Mouse (Mus musculus) lung, postnatal 36 days (tissue): ENCODE data around the gene Zfp324.
"Not testable (repeated sequence)": the region's sequence is repeated elsewhere in the genome, so short reads cannot be mapped to it uniquely, and the experiment has no call there.

ENCODE experiments used
- DNase-seq: peaks from one replicate; pipeline ENCODE4 v3.0.0; 2022; ENCODE audit warnings: mixed read lengths

Zfp324 gene

DNA sequence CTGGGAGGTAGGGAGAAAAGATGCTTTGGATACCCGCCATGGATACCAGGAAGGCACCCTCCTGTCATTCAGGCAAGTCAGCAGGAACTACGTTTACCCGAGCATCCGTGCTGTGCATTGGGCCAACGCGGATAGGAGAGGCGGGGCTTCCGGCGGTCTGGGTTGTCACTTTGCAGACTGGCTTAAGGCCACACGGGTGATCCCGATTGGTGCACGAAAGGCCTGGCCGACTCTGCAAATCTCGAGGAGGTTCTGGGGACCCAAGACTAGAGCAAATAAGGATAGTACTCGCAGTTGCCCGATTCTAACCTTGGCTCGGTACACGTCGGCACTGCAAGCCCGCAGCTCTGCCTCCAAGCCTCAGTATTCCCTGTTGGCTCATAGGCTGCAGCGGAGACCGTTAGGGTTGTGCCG, at the start of gene Zfp324:
Gene Zfp324, plus strand, starts transcription at position 161 of the 414 bp plus-strand sequence.
- peak; percentile 97 for DNase-seq

DNA sequence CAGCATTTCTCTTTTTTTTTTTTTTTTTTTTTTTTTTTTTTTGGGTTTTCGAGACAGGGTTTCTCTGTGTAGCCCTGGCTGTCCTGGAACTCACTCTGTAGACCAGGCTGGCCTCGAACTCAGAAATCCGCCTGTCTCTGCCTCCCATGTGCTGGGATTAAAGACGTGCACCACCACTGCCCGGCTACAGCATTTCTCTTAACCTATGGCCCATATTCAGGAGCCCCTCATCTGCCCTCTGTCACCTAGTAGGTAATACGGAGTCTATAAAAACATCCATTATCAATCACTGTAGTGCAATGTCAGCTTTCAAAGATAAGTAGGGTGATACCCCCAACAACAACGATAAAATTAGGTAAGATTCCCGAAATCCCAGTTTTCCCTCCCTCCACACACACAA, 45.1 kb upstream of the Zfp324 start:
- DNase-seq = not testable (repeated sequence)

DNA sequence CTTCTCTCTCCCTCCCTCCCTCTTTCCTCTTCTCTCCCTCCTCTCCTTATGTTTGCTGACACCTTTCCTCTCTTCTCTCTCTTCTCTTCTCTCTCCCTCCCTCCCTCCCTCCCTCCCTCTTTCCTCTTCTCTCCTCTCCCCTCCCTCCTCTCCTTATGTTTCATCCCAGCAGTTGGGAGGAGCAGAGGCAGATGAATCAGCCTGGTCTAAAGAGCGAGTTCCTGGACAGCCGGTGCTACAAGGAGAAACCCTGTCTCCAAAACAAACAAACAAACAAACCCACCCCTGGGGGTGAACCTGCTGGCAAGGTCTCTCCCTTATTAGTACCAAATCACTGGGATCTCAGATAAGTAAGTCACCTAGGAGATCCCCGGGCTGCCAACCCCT, 44.3 kb upstream of the Zfp324 start:
- DNase-seq = no peak

DNA sequence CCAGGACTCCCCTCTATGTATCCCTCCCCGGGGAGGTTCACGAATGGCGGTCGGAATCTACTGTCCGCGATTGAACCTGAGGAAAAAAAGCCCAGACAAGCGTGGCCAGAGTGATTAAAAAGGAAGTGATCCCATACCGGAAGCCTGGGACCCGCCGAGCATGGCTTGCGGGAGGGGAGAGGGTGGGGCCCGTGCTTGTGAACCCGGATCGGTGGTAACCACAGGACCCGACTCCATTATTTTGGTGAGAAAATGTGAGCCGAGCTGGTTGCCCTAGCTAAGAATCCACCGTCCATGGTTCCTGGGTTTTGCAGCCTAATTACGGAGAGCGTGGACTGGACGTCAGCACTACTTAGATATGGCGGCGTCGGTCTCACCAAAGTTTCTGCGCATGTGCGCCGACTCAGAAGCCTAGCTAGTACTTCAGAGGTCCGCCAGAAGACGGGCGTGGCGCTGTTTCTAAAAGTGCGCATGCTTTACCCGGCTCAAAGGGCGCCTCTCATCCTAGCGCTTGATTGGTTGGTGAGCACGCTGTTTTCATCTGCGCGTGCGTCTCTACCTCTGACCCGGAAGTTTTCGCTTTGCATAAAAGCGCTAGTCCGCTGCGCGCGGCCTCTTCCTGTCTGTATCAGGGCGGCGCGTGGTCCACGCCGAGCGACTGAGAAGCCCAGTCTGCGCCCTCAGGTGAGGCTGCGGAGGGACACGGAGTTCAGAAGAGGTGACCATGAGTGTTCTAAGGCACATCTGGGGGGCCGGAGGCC, 43.8 kb upstream of the Zfp324 start, which contains the start of gene Rps5:
Gene Rps5, plus strand, starts transcription at position 586 of the 761 bp plus-strand sequence.
- peak; percentile 100 for DNase-seq

DNA sequence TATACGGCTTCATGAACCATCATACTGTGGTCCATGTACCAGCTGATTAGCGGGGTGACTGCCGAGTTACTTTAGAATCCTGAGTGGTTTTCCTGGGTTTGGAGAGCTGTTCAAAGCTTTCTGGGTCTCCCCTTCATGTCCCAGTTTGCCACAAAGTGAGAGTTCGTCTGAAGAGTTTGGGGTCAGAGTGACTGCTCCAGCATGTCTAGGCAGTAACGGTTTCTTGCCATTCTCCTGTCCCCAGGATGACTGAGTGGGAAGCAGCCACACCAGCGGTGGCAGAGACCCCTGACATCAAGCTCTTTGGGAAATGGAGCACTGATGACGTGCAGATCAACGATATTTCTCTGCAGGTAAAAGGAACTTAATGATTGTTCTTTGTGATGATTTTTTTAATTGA, 42.9 kb upstream of the Zfp324 start:
- no peak for DNase-seq

DNA sequence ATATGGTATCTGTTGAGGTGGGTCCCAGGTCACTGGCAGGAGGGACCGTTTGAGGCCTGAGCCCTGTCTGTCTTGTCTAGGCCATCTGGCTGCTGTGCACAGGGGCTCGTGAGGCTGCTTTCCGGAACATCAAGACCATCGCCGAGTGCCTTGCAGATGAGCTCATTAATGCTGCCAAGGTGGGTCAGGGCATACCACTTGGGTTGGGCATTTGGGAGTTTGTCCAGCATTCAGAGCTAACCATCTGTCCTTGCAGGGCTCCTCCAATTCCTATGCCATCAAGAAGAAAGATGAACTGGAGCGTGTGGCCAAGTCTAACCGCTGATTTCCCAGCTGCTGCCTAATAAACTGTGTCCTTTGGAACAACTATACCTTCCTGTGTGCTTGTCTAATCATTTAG, 39.3 kb upstream of the Zfp324 start:
- no peak for DNase-seq

DNA sequence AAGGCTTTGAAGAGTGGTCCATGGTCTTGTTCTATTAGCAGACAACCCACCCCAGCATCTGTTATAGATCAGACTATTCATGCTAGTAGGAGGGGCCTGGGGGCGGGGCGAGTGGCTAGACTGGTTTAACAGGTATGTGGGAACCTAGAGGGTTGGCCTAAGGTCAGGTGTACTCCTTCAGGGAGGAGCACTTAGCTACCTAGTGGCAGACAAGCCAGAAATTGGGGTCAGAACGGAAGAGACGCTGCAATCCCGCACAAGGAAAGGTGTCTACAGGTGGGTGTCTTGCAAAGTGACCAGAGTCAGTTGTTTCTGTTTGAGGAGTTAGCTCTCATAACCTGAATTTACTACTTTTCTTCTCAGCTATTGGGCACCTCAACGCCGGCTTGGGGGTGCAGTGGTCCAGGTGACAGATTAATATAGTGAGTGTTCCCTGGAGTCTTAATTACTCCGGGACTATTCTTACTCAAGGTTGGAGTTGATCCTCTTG, 38.4 kb upstream of the Zfp324 start, which contains the start of gene Rnf225:
Gene Rnf225, plus strand, starts transcription at position 226 of the 490 bp plus-strand sequence.
- DNase-seq = peak; percentile 90

DNA sequence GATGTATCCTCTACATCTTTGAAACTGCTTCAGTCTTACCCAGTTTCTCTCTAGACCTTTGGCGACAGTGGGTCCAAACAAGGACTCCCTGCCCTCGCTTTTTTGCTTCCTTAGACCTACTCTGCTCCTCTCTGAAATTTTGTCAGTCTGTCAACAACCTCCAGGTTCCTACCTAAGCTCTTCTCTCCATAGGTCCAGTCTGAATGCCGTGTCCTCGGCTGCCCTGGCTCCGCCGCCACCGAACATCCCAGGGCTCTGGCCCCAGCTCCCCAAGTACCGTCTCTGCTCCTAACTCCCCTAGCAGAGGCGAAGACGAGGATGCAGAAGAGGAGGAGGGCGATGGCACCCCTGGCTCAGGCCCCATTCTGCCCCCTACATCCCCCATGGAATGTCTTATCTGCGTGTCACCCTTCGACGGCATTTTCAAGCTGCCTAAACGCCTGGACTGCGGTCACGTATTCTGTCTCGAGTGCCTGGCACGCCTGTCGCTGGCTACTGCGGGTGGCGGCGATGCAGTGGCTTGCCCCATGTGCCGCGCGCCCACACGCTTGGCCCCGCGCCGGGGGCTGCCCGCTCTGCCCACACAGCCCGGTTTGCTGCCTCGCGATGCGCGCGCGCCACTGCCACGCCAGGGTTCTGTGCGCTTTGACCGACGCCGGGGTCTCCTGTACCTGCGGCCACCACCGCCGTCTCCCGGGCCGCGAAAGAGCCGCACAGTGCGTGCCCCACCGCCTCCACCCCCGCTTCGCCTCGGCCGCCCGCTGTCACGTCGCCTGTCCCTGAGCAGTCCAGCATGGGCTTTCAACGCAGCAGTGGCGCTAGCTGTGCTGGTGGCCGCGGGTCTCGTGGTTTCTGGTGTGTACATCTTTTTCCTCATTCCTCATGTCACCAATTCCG, 37.7 kb upstream of the Zfp324 start:
- DNase-seq = no peak

DNA sequence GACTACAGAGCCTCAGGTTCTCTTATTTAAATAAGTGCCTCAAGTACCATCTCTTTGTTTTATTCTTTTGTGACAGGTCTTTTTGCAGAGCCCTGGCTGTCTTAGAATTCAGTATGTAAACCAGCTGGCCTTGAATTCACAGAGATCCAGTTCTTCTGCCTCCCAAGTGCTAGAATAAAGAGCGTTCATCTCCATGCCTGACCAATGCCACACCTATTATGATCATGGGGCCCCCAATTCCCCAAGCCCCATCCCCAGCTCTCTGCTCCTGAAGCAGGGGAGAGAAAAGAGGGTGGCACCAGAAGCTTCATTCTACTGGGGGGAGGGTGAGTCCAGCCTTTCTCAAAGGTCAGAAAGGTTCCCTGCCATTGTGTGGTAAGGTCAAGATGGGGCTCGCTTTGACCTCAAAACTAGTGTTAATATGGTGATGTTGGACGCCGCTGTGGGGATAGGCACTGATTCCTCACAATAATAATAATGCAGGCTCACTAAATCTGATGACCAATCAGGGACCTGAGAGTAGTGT, 32.0 kb upstream of the Zfp324 start:
- DNase-seq = no peak

DNA sequence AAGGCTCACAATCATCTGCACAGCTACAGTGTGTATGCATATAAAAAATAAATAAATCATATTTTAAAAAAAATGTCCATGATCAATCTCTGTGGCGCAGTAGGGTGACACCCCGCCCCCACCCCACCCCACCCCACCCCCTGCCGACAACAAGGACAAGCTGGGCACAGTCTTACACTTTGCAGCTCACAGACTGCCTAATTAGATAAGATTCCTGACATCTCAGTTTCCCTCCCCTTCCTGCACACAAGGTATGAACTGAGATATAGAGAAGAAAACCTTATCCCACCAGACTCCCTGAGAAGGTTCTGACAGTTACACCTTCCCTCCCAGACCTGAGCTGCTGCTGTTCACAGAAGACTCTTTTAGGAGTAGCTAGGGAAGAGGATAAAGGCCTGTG, 30.8 kb upstream of the Zfp324 start:
- no peak for DNase-seq

DNA sequence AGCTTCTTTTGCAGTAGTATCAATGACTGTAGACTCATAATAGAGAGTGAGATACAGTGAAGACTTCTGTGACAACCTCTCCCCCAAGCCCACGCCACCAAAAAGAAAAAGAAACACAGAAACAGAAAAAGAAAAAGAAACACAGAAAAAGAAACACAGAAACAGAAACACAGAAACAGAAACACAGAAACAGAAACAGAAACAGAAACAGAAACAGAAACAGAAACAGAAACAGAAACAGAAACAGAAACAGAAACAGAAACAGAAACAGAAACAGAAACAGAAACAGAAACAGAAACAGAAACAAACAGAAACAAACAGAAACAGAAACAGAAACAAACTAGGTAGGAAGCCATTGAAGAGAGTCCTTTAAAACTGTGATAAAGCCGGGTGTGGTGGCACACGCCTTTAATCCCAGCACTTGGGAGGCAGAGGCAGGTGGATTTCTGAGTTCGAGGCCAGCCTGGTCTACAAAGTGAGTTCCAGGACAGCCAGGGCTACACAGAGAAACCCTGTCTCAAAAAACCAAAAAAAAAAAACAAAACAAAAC, 28.3 kb upstream of the Zfp324 start:
- DNase-seq = not testable (repeated sequence)

DNA sequence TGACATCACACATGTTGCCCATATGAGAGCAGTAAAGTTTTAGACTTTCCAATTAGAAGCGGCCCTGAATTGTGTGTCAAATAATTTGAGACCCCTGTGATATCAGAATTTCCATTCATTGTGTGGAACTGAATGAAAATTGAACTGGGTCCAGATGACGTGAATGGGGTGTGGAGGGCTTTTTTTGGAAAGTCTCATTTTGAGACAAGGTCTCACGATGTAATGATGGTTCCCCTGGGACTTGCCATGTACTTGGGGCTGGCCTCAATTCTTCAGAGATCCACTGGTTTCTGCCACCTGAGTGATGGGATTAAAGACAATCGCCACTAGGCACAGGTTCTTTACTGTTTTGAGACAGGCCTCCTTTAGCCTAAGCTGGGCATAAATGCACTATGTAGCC, 25.0 kb upstream of the Zfp324 start:
- DNase-seq = no peak

DNA sequence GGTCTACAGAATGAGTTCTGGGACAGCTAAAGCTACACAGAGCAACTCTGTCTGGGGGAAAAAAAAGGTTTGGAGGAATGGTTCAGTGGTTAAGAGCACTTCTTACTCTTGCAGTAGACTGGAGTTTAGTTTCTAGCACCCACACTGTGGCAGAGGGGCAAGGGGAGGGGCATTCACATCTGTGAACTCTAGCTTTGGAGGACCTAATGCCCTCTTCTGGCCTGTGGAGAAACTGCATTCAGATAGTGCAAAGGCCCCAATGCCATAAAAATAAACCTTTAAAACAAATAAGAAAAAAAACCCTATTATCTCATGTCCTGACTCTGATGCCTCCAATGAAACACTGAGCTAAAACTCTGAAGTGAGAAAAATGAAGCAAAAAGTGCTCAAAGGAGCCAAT, 22.1 kb upstream of the Zfp324 start:
- peak; percentile 62 for DNase-seq

DNA sequence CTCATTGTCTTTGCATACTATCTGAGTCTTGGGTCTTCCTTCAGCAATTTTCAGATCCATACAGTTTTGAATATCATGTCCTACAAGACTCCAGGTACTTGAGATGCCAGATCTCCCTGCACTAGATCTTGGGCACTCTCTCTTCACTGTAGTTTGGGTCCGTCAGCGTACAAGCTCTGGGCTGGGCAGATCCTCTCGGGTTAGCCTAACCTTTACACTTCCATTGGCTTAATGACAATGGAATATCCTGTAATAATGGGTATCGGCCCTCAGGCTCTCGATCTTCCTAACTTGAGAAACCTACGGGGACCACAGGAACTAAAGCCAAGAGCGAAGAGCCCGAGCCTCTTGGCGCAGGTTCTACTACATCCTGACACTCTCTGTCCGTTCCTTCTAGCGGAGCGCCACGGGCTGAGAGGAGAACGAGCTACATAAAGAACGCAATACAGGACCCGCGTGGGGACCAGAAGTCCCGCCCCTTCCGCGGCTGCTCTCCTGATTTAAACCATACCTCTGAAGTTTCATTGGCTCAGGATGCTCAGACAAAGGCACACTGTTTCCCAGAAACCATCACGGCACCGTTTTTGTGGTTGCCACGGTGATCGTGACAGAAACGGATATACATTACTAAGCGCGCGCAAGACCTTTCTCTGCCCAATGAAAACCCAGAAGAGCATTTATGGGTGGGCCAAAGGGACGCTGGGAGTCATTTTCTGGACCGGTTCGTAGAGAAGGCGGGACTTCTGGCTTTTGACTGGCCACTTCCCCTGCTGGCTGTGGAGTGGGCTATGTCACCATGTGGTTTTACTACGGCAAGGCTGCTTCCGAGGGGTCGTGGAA, 16.4 kb upstream of the Zfp324 start:
- DNase-seq = peak; percentile 98

DNA sequence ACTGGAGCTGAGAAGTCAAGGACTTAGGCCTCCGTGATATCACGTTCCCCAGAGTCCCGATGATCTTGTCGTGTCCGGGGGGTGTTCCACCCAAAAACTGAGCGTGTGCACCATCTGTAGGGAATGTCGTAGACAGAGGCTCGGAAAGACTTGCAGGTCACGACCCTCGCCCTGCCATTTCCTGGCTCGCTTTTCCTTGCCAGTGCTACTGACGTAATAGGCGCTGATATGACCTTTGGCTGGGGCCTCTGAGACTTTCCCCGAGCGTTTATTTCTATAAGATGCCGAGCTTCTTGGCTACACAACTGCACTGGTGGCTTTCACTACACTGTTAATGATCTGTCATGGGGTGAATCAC, 15.8 kb upstream of the Zfp324 start:
- DNase-seq = no peak

DNA sequence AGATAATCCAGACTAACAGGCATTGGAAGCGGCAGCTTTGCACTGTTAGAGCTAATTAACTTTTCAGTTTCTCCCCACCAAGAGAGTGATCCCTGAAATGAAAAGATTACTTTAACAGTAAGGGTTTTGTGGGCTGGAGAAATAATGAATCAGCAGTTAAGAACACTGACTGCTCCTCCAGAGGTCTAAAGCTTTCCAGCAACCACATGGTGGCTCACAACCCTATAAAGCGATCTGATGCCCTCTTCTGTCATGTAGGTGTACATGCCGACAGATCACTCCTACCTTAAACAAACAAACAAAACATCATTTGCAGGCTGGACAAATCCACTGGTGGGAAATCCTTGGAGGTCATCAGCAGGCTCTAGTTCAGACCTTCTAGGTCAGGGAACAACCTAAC, 10.7 kb upstream of the Zfp324 start:
- DNase-seq = no peak

DNA sequence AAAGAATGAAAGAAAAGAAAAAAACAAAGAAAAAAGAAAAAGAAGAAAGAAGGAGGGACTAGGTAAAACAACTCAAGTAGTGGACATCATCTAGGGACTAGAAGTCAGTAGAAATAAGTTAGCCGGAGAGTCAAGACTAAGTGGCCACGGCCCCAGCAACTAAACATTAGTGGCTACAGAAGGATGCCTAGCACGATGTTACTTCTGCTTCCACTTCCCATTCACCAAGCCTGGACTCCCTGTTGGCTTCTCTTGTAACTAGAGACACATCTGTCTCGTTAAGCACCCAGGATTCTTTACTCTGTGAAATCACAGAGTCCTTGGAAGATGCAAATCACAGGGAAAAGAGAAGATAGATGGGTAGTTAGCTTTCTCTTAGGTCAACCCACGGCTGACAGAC, 8.1 kb upstream of the Zfp324 start:
- no peak for DNase-seq

DNA sequence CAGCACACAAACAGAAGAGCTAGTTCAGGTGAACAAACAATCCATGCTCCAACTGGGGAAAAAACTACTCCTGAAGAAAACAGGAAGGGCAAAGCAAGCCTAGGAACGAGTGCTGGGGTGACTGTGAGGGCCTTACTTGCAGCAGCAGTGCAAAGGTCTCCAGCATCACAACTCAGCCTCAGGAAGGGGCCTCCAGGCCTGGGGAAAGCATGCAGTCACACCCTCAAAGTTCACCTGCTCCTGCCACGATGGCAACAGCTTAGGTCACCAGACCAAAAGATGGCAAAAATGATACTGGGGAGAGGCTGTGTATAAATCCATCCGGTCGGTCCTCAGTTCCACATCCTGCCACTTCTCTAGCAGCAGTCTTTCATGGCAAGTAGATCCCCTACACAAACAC, 6.7 kb upstream of the Zfp324 start:
- no peak for DNase-seq

DNA sequence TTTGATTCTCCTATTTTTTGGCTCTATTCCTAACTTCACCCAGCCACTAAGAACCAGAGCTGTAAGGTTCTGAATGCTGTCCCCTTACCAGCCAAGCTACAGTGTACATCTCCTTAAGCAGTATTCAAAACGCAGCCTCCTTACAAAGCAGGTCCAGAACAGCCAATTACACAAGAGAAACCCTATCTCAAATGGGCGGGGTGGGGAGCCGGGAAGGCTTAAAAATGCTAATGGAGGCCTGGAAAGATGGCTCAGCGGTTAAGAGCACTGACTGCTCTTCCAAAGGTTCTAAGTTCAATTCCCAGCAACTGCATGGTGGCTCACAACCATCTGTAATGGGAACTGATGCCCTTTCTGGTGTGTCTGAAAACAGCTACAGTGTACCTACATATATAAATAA, 5.9 kb upstream of the Zfp324 start:
- DNase-seq = no peak

DNA sequence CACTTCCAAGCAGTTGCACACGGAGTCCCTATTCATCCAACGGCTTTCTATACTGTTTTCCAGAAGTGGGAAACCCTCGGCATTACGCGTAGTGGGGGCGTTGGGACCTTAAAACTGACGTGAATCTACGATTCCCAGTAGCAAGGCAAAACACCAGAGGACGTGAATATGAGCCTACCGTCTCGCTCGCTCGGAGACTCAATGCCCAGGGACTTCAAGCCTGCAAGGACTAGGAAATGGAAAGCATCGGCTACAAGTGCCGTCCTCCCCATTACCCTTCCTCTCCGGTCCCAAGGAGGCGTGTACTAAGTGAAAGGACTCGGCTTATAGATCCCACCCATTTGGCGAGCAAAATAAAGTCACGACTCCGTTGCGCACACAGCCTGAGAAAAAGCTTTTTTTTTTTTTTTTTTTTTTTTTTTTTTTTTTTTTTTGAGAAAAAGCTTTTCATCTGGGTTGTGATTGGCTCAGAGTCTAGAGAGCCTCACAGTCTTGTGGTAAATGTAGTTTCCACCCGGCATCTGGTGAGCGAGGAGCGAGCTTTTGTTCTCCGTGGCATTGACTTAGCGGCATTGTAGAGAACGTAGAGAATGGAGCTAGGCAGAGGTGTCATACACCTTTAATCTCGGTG, 4.0 kb upstream of the Zfp324 start:
- DNase-seq = peak; percentile 73

DNA sequence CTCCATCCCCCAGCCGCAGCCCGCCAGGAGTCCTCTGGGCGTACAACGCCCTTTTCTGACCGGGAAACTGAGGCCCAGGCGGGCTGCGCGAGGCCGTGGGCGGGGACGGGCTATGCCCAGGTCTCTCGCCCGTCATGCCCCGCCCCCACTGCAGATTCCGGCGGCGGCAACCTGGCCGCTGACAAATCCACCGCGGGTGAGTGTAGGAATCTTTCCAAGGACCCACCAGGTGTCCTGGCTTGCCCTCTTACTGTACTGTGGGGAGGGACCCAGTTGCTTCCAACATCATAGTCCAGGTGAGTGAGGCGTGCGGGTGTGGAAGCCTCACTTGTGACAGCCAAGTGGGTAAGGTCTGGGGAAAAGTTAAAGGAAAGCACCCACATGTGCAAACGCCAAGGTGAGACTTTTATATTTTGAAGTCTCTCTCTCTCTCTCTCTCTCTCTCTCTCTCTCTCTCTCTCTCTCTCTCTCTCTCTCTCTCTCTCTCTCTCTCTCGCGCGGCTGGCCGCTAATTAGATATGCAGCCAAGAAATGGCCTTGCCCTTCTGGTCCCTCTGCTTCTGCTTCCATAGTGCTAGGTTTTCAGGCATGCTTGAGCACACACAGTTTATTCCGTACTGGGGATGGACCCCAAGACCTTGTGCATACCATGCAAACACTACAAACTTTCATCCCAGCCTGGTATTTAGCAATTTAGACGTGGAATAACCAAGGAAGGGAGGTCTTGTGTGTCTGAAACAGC, 637 bp downstream of the Zfp324 start:
- DNase-seq = peak; percentile 74
